Mouse (Mus musculus): Measurements from ENCODE around the gene Lama2. TPM values are rescaled to one million over a fixed set of nuclear protein-coding genes. Genes with fewer than 3 reads are reported as not detected.

Lama2 gene
- polyA plus RNA-seq, 1 experiment from 2014 or later: 3.8 TPM

- Histone ChIP-seq H3K9me3 (no peaks in the 10 kb centered on the region), H3K4me3 (no peak overlapping the region), H3K4me2 (replicated peaks) (no peak overlapping the region), H3K9ac (replicated peaks) (no peak overlapping the region), H3K27me3 (no peaks in the 10 kb centered on the region), H3K27ac (replicated peaks) (no peak overlapping the region), H3K36me3 (no peaks in the 10 kb centered on the region), H3K4me1 (no peaks in the 10 kb centered on the region)
- peak; percentile 48; the same call in 1 of the 2 replicates for ATAC-seq (replicated peaks)
- 35% methylated on average over 7 of the region's 7 CpGs for WGBS
Observed at GRCm38 (mm10) chr10:27344278-27344677, 275.3 kb downstream of the Lama2 start.

- no peak overlapping the region for H3K9ac ChIP-seq (replicated peaks)
- no peaks in the 10 kb centered on the region for H3K9me3 ChIP-seq
- no peak overlapping the region for H3K4me3 ChIP-seq
- H3K4me2 ChIP-seq (replicated peaks): no peak overlapping the region
- no peak overlapping the region for H3K27ac ChIP-seq (replicated peaks)
- ATAC-seq (replicated peaks): 0 out of 2 replicates have a peak, but pooled peaks have one; percentile 19
- H3K27me3 ChIP-seq: no peaks in the 10 kb centered on the region
- 0 out of 2 replicates have a peak, but pooled peaks cover 3% of the 10 kb centered on the region for H3K4me1 ChIP-seq
- H3K36me3 ChIP-seq: no peaks in the 10 kb centered on the region
- 61% methylated on average over 4 of the region's 4 CpGs for WGBS
Observed at GRCm38 (mm10) chr10:27322410-27322990, 297.1 kb downstream of the Lama2 start.

GRCm38 (mm10) chr10:27307444-27307843 lies 312.1 kb downstream of the Lama2 start:
- no peaks in the 10 kb centered on the region for H3K4me1 ChIP-seq
- no peak for ATAC-seq (replicated peaks)
- 72% methylated on average over 8 of the region's 8 CpGs for WGBS

GRCm38 (mm10) chr10:27305301-27305700 lies 314.3 kb downstream of the Lama2 start:
- no peaks in the 10 kb centered on the region for H3K9me3 ChIP-seq
- H3K27me3 ChIP-seq: no peaks in the 10 kb centered on the region
- no peaks in the 10 kb centered on the region for H3K4me1 ChIP-seq
- no peak overlapping the region for H3K4me2 ChIP-seq (replicated peaks)
- no peak for ATAC-seq (replicated peaks)
- no peak overlapping the region for H3K4me3 ChIP-seq
- 62% methylated on average over 3 of the region's 3 CpGs for WGBS
- H3K36me3 ChIP-seq: no peaks in the 10 kb centered on the region
- no peak overlapping the region for H3K9ac ChIP-seq (replicated peaks)
- H3K27ac ChIP-seq (replicated peaks): no peak overlapping the region

More at GRCm38 (mm10) chr10:27307444-27307843, 312.1 kb downstream of the Lama2 start:
- H3K4me3 ChIP-seq: no peak overlapping the region
- H3K36me3 ChIP-seq: no peaks in the 10 kb centered on the region
- H3K27me3 ChIP-seq: no peaks in the 10 kb centered on the region
- no peak overlapping the region for H3K9ac ChIP-seq (replicated peaks)
- no peak overlapping the region for H3K27ac ChIP-seq (replicated peaks)
- no peaks in the 10 kb centered on the region for H3K9me3 ChIP-seq
- H3K4me2 ChIP-seq (replicated peaks): no peak overlapping the region

- WGBS: 48% methylated on average over 10 of the region's 10 CpGs
- H3K4me3 ChIP-seq: no peak overlapping the region
- H3K27me3 ChIP-seq: no peaks in the 10 kb centered on the region
- no peaks in the 10 kb centered on the region for H3K36me3 ChIP-seq
- no peak overlapping the region for H3K27ac ChIP-seq (replicated peaks)
- no peak overlapping the region for H3K9ac ChIP-seq (replicated peaks)
- no peaks in the 10 kb centered on the region for H3K4me1 ChIP-seq
- no peak overlapping the region for H3K4me2 ChIP-seq (replicated peaks)
- ATAC-seq (replicated peaks): no peak
- H3K9me3 ChIP-seq: no peaks in the 10 kb centered on the region
Observed at GRCm38 (mm10) chr10:27285098-27285860, 334.3 kb downstream of the Lama2 start.

GRCm38 (mm10) chr10:27267432-27267831 lies 352.1 kb downstream of the Lama2 start:
- H3K36me3 ChIP-seq: no peaks in the 10 kb centered on the region
- no peaks in the 10 kb centered on the region for H3K9me3 ChIP-seq
- H3K4me1 ChIP-seq: no peaks in the 10 kb centered on the region
- no peak overlapping the region for H3K4me2 ChIP-seq (replicated peaks)
- H3K9ac ChIP-seq (replicated peaks): no peak overlapping the region
- no peak for ATAC-seq (replicated peaks)
- 39% methylated on average over 2 of the region's 2 CpGs for WGBS
- H3K27ac ChIP-seq (replicated peaks): no peak overlapping the region
- no peaks in the 10 kb centered on the region for H3K27me3 ChIP-seq
- H3K4me3 ChIP-seq: no peak overlapping the region

GRCm38 (mm10) chr10:27265812-27266211 lies 353.7 kb downstream of the Lama2 start:
- Histone ChIP-seq H3K4me3 (no peak overlapping the region), H3K27me3 (no peaks in the 10 kb centered on the region), H3K36me3 (no peaks in the 10 kb centered on the region), H3K27ac (replicated peaks) (no peak overlapping the region), H3K4me1 (no peaks in the 10 kb centered on the region), H3K9ac (replicated peaks) (no peak overlapping the region), H3K4me2 (replicated peaks) (no peak overlapping the region), H3K9me3 (no peaks in the 10 kb centered on the region)
- 66% methylated on average over 2 of the region's 2 CpGs for WGBS
- no peak for ATAC-seq (replicated peaks)

- 52% methylated on average over 2 of the region's 2 CpGs for WGBS
- Histone ChIP-seq H3K36me3 (no peaks in the 10 kb centered on the region), H3K27ac (replicated peaks) (no peak overlapping the region), H3K4me2 (replicated peaks) (no peak overlapping the region), H3K9ac (replicated peaks) (no peak overlapping the region), H3K4me1 (no peaks in the 10 kb centered on the region), H3K4me3 (no peak overlapping the region), H3K27me3 (no peaks in the 10 kb centered on the region), H3K9me3 (no peaks in the 10 kb centered on the region)
- no peak for ATAC-seq (replicated peaks)
Observed at GRCm38 (mm10) chr10:27264713-27265112, 354.8 kb downstream of the Lama2 start.

- ATAC-seq (replicated peaks): no peak
- Histone ChIP-seq H3K4me1 (no peaks in the 10 kb centered on the region), H3K36me3 (no peaks in the 10 kb centered on the region), H3K9me3 (no peaks in the 10 kb centered on the region), H3K27me3 (no peaks in the 10 kb centered on the region), H3K27ac (replicated peaks) (no peak overlapping the region), H3K4me2 (replicated peaks) (no peak overlapping the region), H3K9ac (replicated peaks) (no peak overlapping the region), H3K4me3 (no peak overlapping the region)
- 87% methylated on average over 1 of the region's 1 CpGs for WGBS
Observed at GRCm38 (mm10) chr10:27249741-27250140, 369.8 kb downstream of the Lama2 start.

- peak; percentile 55; the same call in 1 of the 2 replicates for ATAC-seq (replicated peaks)
- Histone ChIP-seq H3K27ac (replicated peaks) (no peak overlapping the region), H3K9ac (replicated peaks) (no peak overlapping the region), H3K4me2 (replicated peaks) (no peak overlapping the region), H3K4me3 (no peak overlapping the region), H3K27me3 (no peaks in the 10 kb centered on the region), H3K4me1 (peaks cover 4% of the 10 kb centered on the region; the same call in 1 of the 2 replicates), H3K36me3 (no peaks in the 10 kb centered on the region), H3K9me3 (no peaks in the 10 kb centered on the region)
- WGBS: 33% methylated on average over 4 of the region's 4 CpGs
Observed at GRCm38 (mm10) chr10:27234755-27235154, 384.8 kb downstream of the Lama2 start.

- H3K4me1 ChIP-seq: peaks cover 4% of the 10 kb centered on the region; the same call in 1 of the 2 replicates
- H3K36me3 ChIP-seq: no peaks in the 10 kb centered on the region
- no peak overlapping the region for H3K4me3 ChIP-seq
- H3K27ac ChIP-seq (replicated peaks): no peak overlapping the region
- H3K9me3 ChIP-seq: no peaks in the 10 kb centered on the region
- H3K27me3 ChIP-seq: no peaks in the 10 kb centered on the region
- WGBS: 88% methylated on average over 5 of the region's 5 CpGs
- no peak overlapping the region for H3K4me2 ChIP-seq (replicated peaks)
- ATAC-seq (replicated peaks): no peak
- no peak overlapping the region for H3K9ac ChIP-seq (replicated peaks)
Observed at GRCm38 (mm10) chr10:27233577-27233976, 386.0 kb downstream of the Lama2 start.

GRCm38 (mm10) chr10:27223815-27224375 lies 395.7 kb downstream of the Lama2 start:
- ATAC-seq (replicated peaks): no peak
- Histone ChIP-seq H3K9me3 (no peaks in the 10 kb centered on the region), H3K27me3 (no peaks in the 10 kb centered on the region), H3K4me2 (replicated peaks) (no peak overlapping the region), H3K4me3 (no peak overlapping the region), H3K4me1 (no peaks in the 10 kb centered on the region), H3K36me3 (no peaks in the 10 kb centered on the region), H3K27ac (replicated peaks) (no peak overlapping the region), H3K9ac (replicated peaks) (no peak overlapping the region)
- WGBS: 82% methylated on average over 8 of the region's 8 CpGs

Data from forebrain, embryonic 15.5 days (tissue).